Mouse (Mus musculus): ENCODE results near the gene Oscp1. TPM values are rescaled to one million over a fixed set of nuclear protein-coding genes. Genes with fewer than 3 reads are reported as not detected.
A peak's percentile ranks its signal among the peaks of the same experiment; 100 is the strongest.
"Not testable (repeated sequence)": the region's sequence is repeated elsewhere in the genome, so short reads cannot be mapped to it uniquely, and the experiment has no call there.

Oscp1 gene
- polyA plus RNA-seq, 1 experiment from 2014 or later = 6.6 TPM

DNA sequence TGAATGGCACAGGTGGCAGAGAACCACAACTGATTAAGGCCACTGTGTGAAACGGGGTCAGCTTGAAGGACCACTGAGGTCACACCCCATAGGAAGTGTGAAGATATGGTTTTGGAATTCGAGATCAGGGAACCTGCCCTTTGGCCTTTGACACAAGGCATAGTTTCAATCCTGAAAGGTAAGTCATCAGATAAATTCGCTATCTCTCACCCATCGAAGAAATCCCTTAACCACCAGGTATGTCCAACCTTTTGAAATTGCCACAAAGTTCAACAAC, 32.4 kb downstream of the Oscp1 start:
- no peak overlapping the region for H3K27ac ChIP-seq (ENCODE audit: low read depth, low read length)
- DNase-seq (ENCODE audit: low spot score) (no peak), ATAC-seq (replicated peaks; ENCODE audit: low FRiP score) (no peak)
- H3K27me3 ChIP-seq (replicated peaks; ENCODE audit: control insufficient read depth, insufficient read depth, low read length) = no peaks in the 10 kb centered on the region
- no peak overlapping the region for H3K9ac ChIP-seq (ENCODE audit: low read depth, low read length)
- no peak overlapping the region for H3K4me3 ChIP-seq (ENCODE audit: low read depth, low read length)
- H3K4me2 ChIP-seq = no peak overlapping the region
- no peaks in the 10 kb centered on the region for H3K36me3 ChIP-seq (ENCODE audit: control insufficient read depth, insufficient read depth, low read length)
- no peaks in the 10 kb centered on the region for H3K9me3 ChIP-seq (ENCODE audit: control insufficient read depth, low read length)
- 67% methylated on average over 4 of the region's 4 CpGs for WGBS
- H3K4me1 ChIP-seq (replicated peaks; ENCODE audit: control insufficient read depth, insufficient read depth, low read length) = no peaks in the 10 kb centered on the region; the same call in 1 of the 2 replicates

DNA sequence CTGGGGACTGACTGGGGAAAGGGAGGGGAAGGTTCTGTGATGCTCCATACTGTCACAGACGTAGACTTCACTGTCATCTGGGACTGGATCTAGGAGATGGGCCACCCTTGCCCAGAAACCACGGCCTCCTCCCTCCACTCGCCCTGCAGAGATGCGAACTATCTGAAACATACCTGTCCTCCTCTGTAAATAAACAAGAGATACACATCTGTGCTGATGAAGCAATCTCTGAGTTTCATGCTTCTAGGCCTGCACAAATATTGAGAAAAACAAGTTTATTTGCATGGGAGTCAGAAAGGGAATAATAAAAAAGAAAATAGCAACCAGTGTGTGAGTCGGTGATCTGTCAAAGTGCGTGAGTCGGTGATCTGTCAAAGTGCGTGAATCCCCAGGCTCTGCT, 33.5 kb downstream of the Oscp1 start:
- Histone ChIP-seq H3K9ac (ENCODE audit: low read depth, low read length) (no peak overlapping the region), H3K4me1 (replicated peaks; ENCODE audit: control insufficient read depth, insufficient read depth, low read length) (no peaks in the 10 kb centered on the region; the same call in 1 of the 2 replicates), H3K27ac (ENCODE audit: low read depth, low read length) (no peak overlapping the region), H3K4me2 (no peak overlapping the region), H3K4me3 (ENCODE audit: low read depth, low read length) (no peak overlapping the region), H3K9me3 (ENCODE audit: control insufficient read depth, low read length) (no peaks in the 10 kb centered on the region), H3K27me3 (replicated peaks; ENCODE audit: control insufficient read depth, insufficient read depth, low read length) (no peaks in the 10 kb centered on the region), H3K36me3 (ENCODE audit: control insufficient read depth, insufficient read depth, low read length) (no peaks in the 10 kb centered on the region)
- no peak for ATAC-seq (replicated peaks; ENCODE audit: low FRiP score)
- WGBS = 78% methylated on average over 8 of the region's 8 CpGs
- no peak for DNase-seq (ENCODE audit: low spot score)

DNA sequence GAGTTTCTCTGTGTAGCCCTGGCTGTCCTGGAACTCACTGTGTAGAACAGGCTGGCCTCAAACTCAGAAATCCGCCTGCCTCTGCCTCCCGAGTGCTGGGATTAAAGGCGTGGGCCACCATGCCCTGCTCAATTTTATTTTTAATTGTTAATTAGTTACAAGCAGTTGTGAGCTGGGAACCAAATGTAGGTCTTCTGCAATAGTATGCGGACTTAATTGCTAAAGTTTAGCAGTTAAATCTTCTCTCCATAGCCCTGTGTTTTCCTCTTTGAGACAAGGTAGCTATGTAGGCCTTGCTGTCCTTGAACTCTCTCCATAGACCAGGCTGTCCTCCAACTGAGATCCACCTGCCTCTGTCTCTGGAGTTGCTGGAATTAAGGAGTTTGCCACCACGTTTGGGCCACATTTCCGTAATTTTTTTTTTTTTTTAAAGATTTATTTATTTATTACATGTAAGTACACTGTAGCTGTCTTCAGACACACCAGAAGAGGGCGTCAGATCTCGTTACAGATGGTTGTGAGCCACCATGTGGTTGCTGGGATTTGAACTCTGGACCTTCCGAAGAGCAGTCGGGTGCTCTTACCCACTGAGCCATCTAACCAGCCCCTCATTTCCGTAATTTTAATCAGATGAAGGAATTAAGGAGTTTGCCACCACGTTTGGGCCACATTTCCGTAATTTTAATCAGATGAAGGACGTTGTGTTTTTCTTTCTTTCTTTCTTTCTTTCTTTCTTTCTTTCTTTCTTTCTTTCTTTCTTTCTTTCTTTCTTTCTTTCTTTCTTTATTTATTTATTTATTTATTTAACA, 37.5 kb downstream of the Oscp1 start:
- H3K36me3 ChIP-seq (ENCODE audit: control insufficient read depth, insufficient read depth, low read length); H3K4me3 ChIP-seq (ENCODE audit: low read depth, low read length); H3K27ac ChIP-seq (ENCODE audit: low read depth, low read length); ATAC-seq (replicated peaks; ENCODE audit: low FRiP score); DNase-seq (ENCODE audit: low spot score); H3K9ac ChIP-seq (ENCODE audit: low read depth, low read length); H3K27me3 ChIP-seq (replicated peaks; ENCODE audit: control insufficient read depth, insufficient read depth, low read length); H3K9me3 ChIP-seq (ENCODE audit: control insufficient read depth, low read length): not testable (repeated sequence)
- H3K4me2 ChIP-seq = peak overlapping the region; percentile 87
- peaks cover 25% of the 10 kb centered on the region for H3K4me1 ChIP-seq (replicated peaks; ENCODE audit: control insufficient read depth, insufficient read depth, low read length)
- WGBS = 58% methylated on average over 14 of the region's 14 CpGs

DNA sequence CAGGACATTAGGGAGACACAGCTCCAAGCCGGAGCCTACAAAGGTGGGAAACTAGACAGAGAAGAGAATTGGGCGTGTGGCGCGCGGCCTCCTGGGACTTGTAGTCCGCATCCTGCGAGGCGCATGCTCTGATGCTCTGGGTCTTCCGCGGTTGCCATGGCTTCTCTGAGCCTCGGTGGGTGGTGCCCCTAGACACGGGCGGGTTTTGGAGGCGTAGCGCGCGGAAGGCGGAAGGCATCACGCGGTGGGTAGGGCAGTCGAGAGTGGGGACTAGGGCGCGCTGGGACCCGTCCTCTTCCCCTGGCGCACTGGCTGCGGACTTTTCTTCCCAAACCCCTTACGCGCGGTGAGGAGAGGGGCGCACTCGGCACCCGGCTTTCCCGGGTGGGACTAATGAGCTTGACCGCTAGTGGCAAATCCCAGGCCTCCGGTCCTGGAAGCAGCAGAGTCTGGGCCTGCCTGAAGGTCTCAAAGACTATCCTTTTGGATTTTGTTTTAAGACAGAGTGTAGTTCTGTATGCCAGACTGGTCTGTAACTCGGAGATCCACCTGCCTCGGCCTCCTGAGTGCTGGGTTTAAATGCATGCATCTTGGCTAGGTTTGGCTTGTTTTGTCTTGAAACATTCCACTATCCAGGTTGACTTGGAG, 38.2 kb downstream of the Oscp1 start, which contains the start of gene Lsm10:
Gene Lsm10 (plus strand): TSS at position 160 of the 648 bp plus-strand sequence.
- Histone ChIP-seq H3K9me3 (ENCODE audit: control insufficient read depth, low read length) (no peaks in the 10 kb centered on the region), H3K4me1 (replicated peaks; ENCODE audit: control insufficient read depth, insufficient read depth, low read length) (peaks cover 25% of the 10 kb centered on the region), H3K36me3 (ENCODE audit: control insufficient read depth, insufficient read depth, low read length) (0 out of 2 replicates have a peak, but pooled peaks cover 3% of the 10 kb centered on the region), H3K27ac (ENCODE audit: low read depth, low read length) (peak within 1 kb of the TSS; percentile 62), H3K4me2 (peak within 1 kb of the TSS; percentile 87), H3K27me3 (replicated peaks; ENCODE audit: control insufficient read depth, insufficient read depth, low read length) (no peaks in the 10 kb centered on the region), H3K4me3 (ENCODE audit: low read depth, low read length) (peak within 1 kb of the TSS; percentile 79), H3K9ac (ENCODE audit: low read depth, low read length) (peak within 1 kb of the TSS; percentile 86)
- DNase-seq (ENCODE audit: low spot score) (peak; percentile 92), ATAC-seq (replicated peaks; ENCODE audit: low FRiP score) (peak; percentile 97)
- WGBS = 3% methylated on average over 37 of the region's 37 CpGs

DNA sequence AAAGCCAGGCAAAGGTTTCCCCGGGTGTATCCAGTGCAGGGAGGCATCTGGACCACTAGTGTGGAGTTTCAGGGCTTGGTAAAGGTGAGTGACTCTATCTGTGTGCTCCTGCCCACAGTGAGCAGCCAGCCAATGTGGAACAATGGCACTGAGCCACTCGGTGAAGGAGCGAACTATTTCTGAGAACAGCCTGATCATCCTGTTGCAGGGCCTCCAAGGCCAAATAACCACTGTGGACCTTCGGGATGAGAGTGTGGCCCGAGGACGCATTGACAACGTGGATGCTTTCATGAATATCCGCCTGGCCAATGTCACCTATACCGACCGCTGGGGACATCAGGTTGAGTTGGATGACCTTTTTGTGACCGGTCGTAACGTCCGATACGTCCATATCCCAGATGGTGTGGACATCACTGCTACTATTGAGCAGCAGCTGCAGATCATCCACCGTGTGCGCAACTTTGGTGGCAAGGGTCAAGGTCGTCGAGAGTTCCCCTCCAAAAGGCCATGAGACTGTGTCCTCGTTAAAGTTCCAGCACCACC, 39.4 kb downstream of the Oscp1 start:
- no peak for ATAC-seq (replicated peaks; ENCODE audit: low FRiP score)
- Histone ChIP-seq H3K36me3 (ENCODE audit: control insufficient read depth, insufficient read depth, low read length) (0 out of 2 replicates have a peak, but pooled peaks cover 3% of the 10 kb centered on the region), H3K9me3 (ENCODE audit: control insufficient read depth, low read length) (no peaks in the 10 kb centered on the region), H3K4me2 (peak overlapping the region; percentile 87), H3K27ac (ENCODE audit: low read depth, low read length) (no peak overlapping the region), H3K27me3 (replicated peaks; ENCODE audit: control insufficient read depth, insufficient read depth, low read length) (no peaks in the 10 kb centered on the region), H3K4me1 (replicated peaks; ENCODE audit: control insufficient read depth, insufficient read depth, low read length) (peaks cover 35% of the 10 kb centered on the region), H3K4me3 (ENCODE audit: low read depth, low read length) (no peak overlapping the region; the same call in 1 of the 2 replicates), H3K9ac (ENCODE audit: low read depth, low read length) (no peak overlapping the region)
- WGBS = 92% methylated on average over 20 of the region's 20 CpGs
- no peak for DNase-seq (ENCODE audit: low spot score)

DNA sequence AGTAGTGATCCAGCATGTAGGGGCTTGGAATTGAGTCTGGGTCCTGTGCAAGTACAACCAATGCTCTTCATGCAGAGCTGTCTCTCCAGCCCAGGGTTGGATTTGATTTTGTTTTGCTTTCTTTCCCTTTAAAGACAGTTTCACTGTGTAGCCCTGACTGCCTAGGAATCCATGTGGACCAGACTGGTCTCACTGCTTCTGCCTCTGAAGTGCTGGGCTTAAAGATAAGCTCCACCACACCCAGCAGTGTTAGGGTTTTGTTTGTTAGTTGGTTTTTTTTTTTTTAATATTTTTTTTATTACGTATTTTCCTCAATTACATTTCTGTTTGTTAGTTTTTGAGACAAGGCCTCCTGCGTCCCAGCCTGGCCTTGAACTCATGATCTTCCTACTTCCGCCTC, 41.0 kb downstream of the Oscp1 start:
- peaks cover 42% of the 10 kb centered on the region for H3K4me1 ChIP-seq (replicated peaks; ENCODE audit: control insufficient read depth, insufficient read depth, low read length)
- H3K9ac ChIP-seq (ENCODE audit: low read depth, low read length) = peak overlapping the region; percentile 48; the same call in 1 of the 2 replicates
- DNase-seq (ENCODE audit: low spot score) (no peak), ATAC-seq (replicated peaks; ENCODE audit: low FRiP score) (no peak)
- H3K36me3 ChIP-seq (ENCODE audit: control insufficient read depth, insufficient read depth, low read length) = 0 out of 2 replicates have a peak, but pooled peaks cover 3% of the 10 kb centered on the region
- H3K4me3 ChIP-seq (ENCODE audit: low read depth, low read length) = no peak overlapping the region
- WGBS = 72% methylated on average over 3 of the region's 3 CpGs
- no peaks in the 10 kb centered on the region for H3K9me3 ChIP-seq (ENCODE audit: control insufficient read depth, low read length)
- H3K27ac ChIP-seq (ENCODE audit: low read depth, low read length) = peak overlapping the region; percentile 80
- H3K27me3 ChIP-seq (replicated peaks; ENCODE audit: control insufficient read depth, insufficient read depth, low read length) = no peaks in the 10 kb centered on the region
- H3K4me2 ChIP-seq = peak overlapping the region; percentile 49

DNA sequence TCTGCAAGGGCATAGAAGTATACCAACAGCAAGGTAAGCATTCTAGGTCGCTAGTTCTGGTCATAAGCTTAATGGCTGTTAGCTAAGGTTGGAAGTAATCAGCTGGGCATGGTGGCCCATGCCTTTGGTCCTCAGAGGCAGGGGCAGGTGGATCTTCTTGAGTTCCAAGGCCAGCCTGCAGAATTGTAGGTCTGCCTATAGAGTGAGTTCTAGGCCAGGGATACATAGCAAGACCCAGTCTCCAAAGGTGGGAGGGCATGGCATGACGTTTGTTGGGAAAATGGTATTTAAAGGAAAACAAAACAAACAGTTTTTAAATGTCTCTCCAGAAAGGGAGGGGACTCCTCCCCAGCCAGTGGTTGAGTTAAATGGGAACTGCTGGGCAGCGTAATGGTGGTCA, 42.4 kb downstream of the Oscp1 start:
- Histone ChIP-seq H3K27ac (ENCODE audit: low read depth, low read length) (peak overlapping the region; percentile 45; the same call in 1 of the 2 replicates), H3K27me3 (replicated peaks; ENCODE audit: control insufficient read depth, insufficient read depth, low read length) (no peaks in the 10 kb centered on the region), H3K4me1 (replicated peaks; ENCODE audit: control insufficient read depth, insufficient read depth, low read length) (peaks cover 55% of the 10 kb centered on the region), H3K4me3 (ENCODE audit: low read depth, low read length) (no peak overlapping the region), H3K9me3 (ENCODE audit: control insufficient read depth, low read length) (no peaks in the 10 kb centered on the region), H3K36me3 (ENCODE audit: control insufficient read depth, insufficient read depth, low read length) (0 out of 2 replicates have a peak, but pooled peaks cover 3% of the 10 kb centered on the region), H3K9ac (ENCODE audit: low read depth, low read length) (no peak overlapping the region), H3K4me2 (no peak overlapping the region)
- no peak for DNase-seq (ENCODE audit: low spot score)
- ATAC-seq (replicated peaks; ENCODE audit: low FRiP score) = no peak
- WGBS = 85% methylated on average over 3 of the region's 3 CpGs

DNA sequence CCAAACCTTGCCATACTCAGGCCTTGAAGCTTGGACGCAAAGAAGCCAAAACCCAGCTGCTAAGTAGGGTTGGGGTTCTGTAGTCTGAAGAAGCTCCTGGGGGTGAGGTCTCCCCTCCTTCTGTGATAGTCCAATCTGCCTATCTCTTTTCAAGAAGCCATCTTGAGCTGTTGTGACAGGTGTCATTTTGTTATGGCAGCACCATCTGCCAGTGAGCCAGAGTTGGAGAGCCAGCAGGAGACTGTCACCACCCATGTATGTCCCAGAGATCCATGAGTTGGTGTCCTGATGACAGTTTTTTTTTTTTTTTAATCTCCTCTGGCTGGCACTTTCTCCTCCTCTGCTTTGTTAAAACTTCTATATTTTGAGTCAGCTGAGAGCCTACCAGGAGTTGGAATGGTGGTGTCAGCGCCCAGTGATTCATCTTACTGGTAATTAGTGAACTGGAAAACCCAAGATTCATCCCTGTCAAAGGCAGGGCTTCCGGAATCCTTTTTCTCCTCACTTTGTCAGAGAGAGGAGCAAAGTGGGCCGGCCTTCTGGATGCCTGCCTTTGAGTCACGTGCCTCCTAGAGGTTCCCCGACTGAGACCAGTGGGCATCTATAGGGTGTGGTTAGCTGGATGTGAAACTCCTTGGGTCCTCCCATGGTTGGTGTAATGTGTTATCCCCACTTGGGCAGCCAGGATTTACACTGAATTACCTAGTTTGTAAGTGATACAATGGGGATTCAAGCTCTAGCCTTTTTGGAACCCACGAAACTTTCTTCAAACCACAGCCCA, 43.9 kb downstream of the Oscp1 start:
- no peak for DNase-seq (ENCODE audit: low spot score)
- peak overlapping the region; percentile 73 for H3K9ac ChIP-seq (ENCODE audit: low read depth, low read length)

More for the DNA sequence above, 43.9 kb downstream of the Oscp1 start:
- WGBS = 39% methylated on average over 7 of the region's 7 CpGs
- Histone ChIP-seq H3K4me2 (peak overlapping the region; percentile 98), H3K27me3 (replicated peaks; ENCODE audit: control insufficient read depth, insufficient read depth, low read length) (no peaks in the 10 kb centered on the region), H3K4me3 (ENCODE audit: low read depth, low read length) (peak overlapping the region; percentile 88), H3K9me3 (ENCODE audit: control insufficient read depth, low read length) (no peaks in the 10 kb centered on the region), H3K4me1 (replicated peaks; ENCODE audit: control insufficient read depth, insufficient read depth, low read length) (peaks cover 55% of the 10 kb centered on the region), H3K27ac (ENCODE audit: low read depth, low read length) (peak overlapping the region; percentile 98), H3K36me3 (ENCODE audit: control insufficient read depth, insufficient read depth, low read length) (0 out of 2 replicates have a peak, but pooled peaks cover 3% of the 10 kb centered on the region)
- peak; percentile 40; the same call in 1 of the 2 replicates for ATAC-seq (replicated peaks; ENCODE audit: low FRiP score)

Measured in liver, embryonic 11.5 days (tissue).